Mouse (Mus musculus): ENCODE measurements at regions not wholly inside any gene's neighbourhood (a gene's known extent, or its start where the extent isn't known, plus 50 kb on each side); places are given as distances from the start of the nearest gene placed in this dataset.

GRCm38 (mm10) chr15:62919264-62919663 is 925.7 kb downstream of the Gsdmc2 start:
- Histone ChIP-seq H3K9me3 (ENCODE audit: control insufficient read depth, low read length) (no peaks in the 10 kb centered on the region), H3K4me2 (ENCODE audit: low read depth) (no peak overlapping the region), H3K27me3 (ENCODE audit: control insufficient read depth, insufficient read depth, low read length) (no peaks in the 10 kb centered on the region), H3K4me3 (ENCODE audit: low read depth, low read length) (no peak overlapping the region), H3K9ac (ENCODE audit: low read length) (no peak overlapping the region), H3K27ac (ENCODE audit: low read depth, low read length) (no peak overlapping the region), H3K36me3 (ENCODE audit: control insufficient read depth, insufficient read depth, low read length) (no peaks in the 10 kb centered on the region), H3K4me1 (ENCODE audit: control insufficient read depth, insufficient read depth, low read length) (no peaks in the 10 kb centered on the region)
- no peak for ATAC-seq (ENCODE audit: insufficient read depth, low FRiP score, low TSS enrichment)
- no peak for DNase-seq (ENCODE audit: low spot score)

- Histone ChIP-seq H3K4me1 (ENCODE audit: control insufficient read depth, insufficient read depth, low read length) (no peaks in the 10 kb centered on the region; the same call in 1 of the 2 replicates), H3K36me3 (ENCODE audit: control insufficient read depth, insufficient read depth, low read length) (no peaks in the 10 kb centered on the region), H3K9ac (ENCODE audit: low read length) (no peak overlapping the region), H3K9me3 (ENCODE audit: control insufficient read depth, low read length) (no peaks in the 10 kb centered on the region), H3K4me2 (ENCODE audit: low read depth) (no peak overlapping the region), H3K27me3 (ENCODE audit: control insufficient read depth, insufficient read depth, low read length) (no peaks in the 10 kb centered on the region), H3K27ac (ENCODE audit: low read depth, low read length) (no peak overlapping the region), H3K4me3 (ENCODE audit: low read depth, low read length) (no peak overlapping the region)
- DNase-seq (ENCODE audit: low spot score) = no peak
- WGBS = 69% methylated on average over 4 of the region's 4 CpGs
- ATAC-seq (ENCODE audit: insufficient read depth, low FRiP score, low TSS enrichment) = no peak
Observed at GRCm38 (mm10) chr15:62908379-62908778, 936.6 kb downstream of the Gsdmc2 start.

- H3K27ac ChIP-seq (ENCODE audit: low read depth, low read length) = no peak overlapping the region
Observed at GRCm38 (mm10) chr15:62907181-62907580, 937.8 kb downstream of the Gsdmc2 start.

GRCm38 (mm10) chr15:62903047-62903822 is 941.7 kb downstream of the Gsdmc2 start:
- Histone ChIP-seq H3K4me2 (ENCODE audit: low read depth) (no peak overlapping the region), H3K4me1 (ENCODE audit: control insufficient read depth, insufficient read depth, low read length) (peaks cover 8% of the 10 kb centered on the region; the same call in 1 of the 2 replicates)

More at GRCm38 (mm10) chr15:62907181-62907580, 937.8 kb downstream of the Gsdmc2 start:
- Histone ChIP-seq H3K4me1 (ENCODE audit: control insufficient read depth, insufficient read depth, low read length) (peaks cover 8% of the 10 kb centered on the region; the same call in 1 of the 2 replicates), H3K9me3 (ENCODE audit: control insufficient read depth, low read length) (no peaks in the 10 kb centered on the region), H3K9ac (ENCODE audit: low read length) (no peak overlapping the region), H3K36me3 (ENCODE audit: control insufficient read depth, insufficient read depth, low read length) (no peaks in the 10 kb centered on the region), H3K27me3 (ENCODE audit: control insufficient read depth, insufficient read depth, low read length) (no peaks in the 10 kb centered on the region), H3K4me2 (ENCODE audit: low read depth) (no peak overlapping the region), H3K4me3 (ENCODE audit: low read depth, low read length) (no peak overlapping the region)
- 95% methylated on average over 2 of the region's 2 CpGs for WGBS
- no peak for ATAC-seq (ENCODE audit: insufficient read depth, low FRiP score, low TSS enrichment)
- DNase-seq (ENCODE audit: low spot score) = no peak

GRCm38 (mm10) chr15:62901955-62902354 is 943.0 kb downstream of the Gsdmc2 start:
- ATAC-seq (ENCODE audit: insufficient read depth, low FRiP score, low TSS enrichment) (no peak), DNase-seq (ENCODE audit: low spot score) (no peak)
- 81% methylated on average over 4 of the region's 4 CpGs for WGBS
- Histone ChIP-seq H3K4me1 (ENCODE audit: control insufficient read depth, insufficient read depth, low read length) (peaks cover 8% of the 10 kb centered on the region; the same call in 1 of the 2 replicates), H3K27me3 (ENCODE audit: control insufficient read depth, insufficient read depth, low read length) (no peaks in the 10 kb centered on the region), H3K27ac (ENCODE audit: low read depth, low read length) (no peak overlapping the region), H3K4me3 (ENCODE audit: low read depth, low read length) (no peak overlapping the region), H3K4me2 (ENCODE audit: low read depth) (no peak overlapping the region), H3K9me3 (ENCODE audit: control insufficient read depth, low read length) (no peaks in the 10 kb centered on the region), H3K9ac (ENCODE audit: low read length) (no peak overlapping the region), H3K36me3 (ENCODE audit: control insufficient read depth, insufficient read depth, low read length) (no peaks in the 10 kb centered on the region)

More at GRCm38 (mm10) chr15:62903047-62903822, 941.7 kb downstream of the Gsdmc2 start:
- no peak overlapping the region for H3K4me3 ChIP-seq (ENCODE audit: low read depth, low read length)
- H3K9me3 ChIP-seq (ENCODE audit: control insufficient read depth, low read length) = no peaks in the 10 kb centered on the region
- H3K9ac ChIP-seq (ENCODE audit: low read length) = no peak overlapping the region
- no peak overlapping the region for H3K27ac ChIP-seq (ENCODE audit: low read depth, low read length)
- WGBS = 42% methylated on average over 17 of the region's 17 CpGs
- H3K27me3 ChIP-seq (ENCODE audit: control insufficient read depth, insufficient read depth, low read length) = no peaks in the 10 kb centered on the region
- no peaks in the 10 kb centered on the region for H3K36me3 ChIP-seq (ENCODE audit: control insufficient read depth, insufficient read depth, low read length)
- DNase-seq (ENCODE audit: low spot score) = peak; percentile 82
- peak; percentile 94 for ATAC-seq (ENCODE audit: insufficient read depth, low FRiP score, low TSS enrichment)

- Histone ChIP-seq H3K27me3 (ENCODE audit: control insufficient read depth, insufficient read depth, low read length) (no peaks in the 10 kb centered on the region), H3K4me2 (ENCODE audit: low read depth) (no peak overlapping the region), H3K9me3 (ENCODE audit: control insufficient read depth, low read length) (no peaks in the 10 kb centered on the region), H3K36me3 (ENCODE audit: control insufficient read depth, insufficient read depth, low read length) (no peaks in the 10 kb centered on the region), H3K4me1 (ENCODE audit: control insufficient read depth, insufficient read depth, low read length) (no peaks in the 10 kb centered on the region), H3K4me3 (ENCODE audit: low read depth, low read length) (no peak overlapping the region), H3K9ac (ENCODE audit: low read length) (no peak overlapping the region), H3K27ac (ENCODE audit: low read depth, low read length) (no peak overlapping the region)
- no peak for DNase-seq (ENCODE audit: low spot score)
- 82% methylated on average over 4 of the region's 4 CpGs for WGBS
- ATAC-seq (ENCODE audit: insufficient read depth, low FRiP score, low TSS enrichment) = no peak
Observed at GRCm38 (mm10) chr15:62889798-62890197, 955.2 kb downstream of the Gsdmc2 start.

GRCm38 (mm10) chr15:62885331-62885730 is 959.6 kb downstream of the Gsdmc2 start:
- no peaks in the 10 kb centered on the region for H3K27me3 ChIP-seq (ENCODE audit: control insufficient read depth, insufficient read depth, low read length)
- no peak overlapping the region for H3K9ac ChIP-seq (ENCODE audit: low read length)
- H3K4me1 ChIP-seq (ENCODE audit: control insufficient read depth, insufficient read depth, low read length) = no peaks in the 10 kb centered on the region
- H3K9me3 ChIP-seq (ENCODE audit: control insufficient read depth, low read length) = no peaks in the 10 kb centered on the region
- no peak overlapping the region for H3K4me2 ChIP-seq (ENCODE audit: low read depth)
- H3K4me3 ChIP-seq (ENCODE audit: low read depth, low read length) = no peak overlapping the region
- no peaks in the 10 kb centered on the region for H3K36me3 ChIP-seq (ENCODE audit: control insufficient read depth, insufficient read depth, low read length)
- DNase-seq (ENCODE audit: low spot score) = no peak
- WGBS = 84% methylated on average over 4 of the region's 4 CpGs
- no peak overlapping the region for H3K27ac ChIP-seq (ENCODE audit: low read depth, low read length)
- ATAC-seq (ENCODE audit: insufficient read depth, low FRiP score, low TSS enrichment) = no peak

GRCm38 (mm10) chr15:62871082-62871766 is 973.8 kb downstream of the Gsdmc2 start:
- ATAC-seq (ENCODE audit: insufficient read depth, low FRiP score, low TSS enrichment) (no peak), DNase-seq (ENCODE audit: low spot score) (no peak)
- Histone ChIP-seq H3K36me3 (ENCODE audit: control insufficient read depth, insufficient read depth, low read length) (no peaks in the 10 kb centered on the region), H3K9me3 (ENCODE audit: control insufficient read depth, low read length) (no peaks in the 10 kb centered on the region), H3K4me2 (ENCODE audit: low read depth) (no peak overlapping the region), H3K4me1 (ENCODE audit: control insufficient read depth, insufficient read depth, low read length) (no peaks in the 10 kb centered on the region), H3K9ac (ENCODE audit: low read length) (no peak overlapping the region), H3K27ac (ENCODE audit: low read depth, low read length) (no peak overlapping the region), H3K27me3 (ENCODE audit: control insufficient read depth, insufficient read depth, low read length) (no peaks in the 10 kb centered on the region), H3K4me3 (ENCODE audit: low read depth, low read length) (no peak overlapping the region)
- 94% methylated on average over 1 of the region's 1 CpGs for WGBS

GRCm38 (mm10) chr15:62862574-62862973 is 982.4 kb downstream of the Gsdmc2 start:
- no peak for ATAC-seq (ENCODE audit: insufficient read depth, low FRiP score, low TSS enrichment)
- H3K36me3 ChIP-seq (ENCODE audit: control insufficient read depth, insufficient read depth, low read length) = no peaks in the 10 kb centered on the region
- no peak overlapping the region for H3K4me3 ChIP-seq (ENCODE audit: low read depth, low read length)
- H3K27me3 ChIP-seq (ENCODE audit: control insufficient read depth, insufficient read depth, low read length) = no peaks in the 10 kb centered on the region
- DNase-seq (ENCODE audit: low spot score) = no peak
- H3K27ac ChIP-seq (ENCODE audit: low read depth, low read length) = no peak overlapping the region
- H3K4me2 ChIP-seq (ENCODE audit: low read depth) = no peak overlapping the region
- H3K4me1 ChIP-seq (ENCODE audit: control insufficient read depth, insufficient read depth, low read length) = no peaks in the 10 kb centered on the region
- WGBS = 86% methylated on average over 1 of the region's 1 CpGs
- no peaks in the 10 kb centered on the region for H3K9me3 ChIP-seq (ENCODE audit: control insufficient read depth, low read length)
- H3K9ac ChIP-seq (ENCODE audit: low read length) = no peak overlapping the region
